Mouse (Mus musculus) liver, postnatal 0 days (tissue): ENCODE results near the gene Tbc1d15.

Experiments
- CTCF ChIP-seq: sonication (generic); IDR thresholded peaks from 2 replicates; pipeline ENCODE4 v1.5.1; 2016; ENCODE audit warnings: antibody characterized with exemption, low read depth
- EP300 ChIP-seq: IDR thresholded peaks from 2 replicates; pipeline ENCODE4 v1.6.1; 2016; ENCODE audit warnings: antibody characterized with exemption, low read depth, mild to moderate bottlenecking

- TF ChIP-seq CTCF (no peak), EP300 (no peak)
Observed at GRCm38 (mm10) chr10:115261428-115261827, 10.2 kb upstream of the Tbc1d15 start.
